Mouse (Mus musculus): ENCODE data around the gene Dhx37.
"Not testable (repeated sequence)": the region's sequence is repeated elsewhere in the genome, so short reads cannot be mapped to it uniquely, and the experiment has no call there.

Dhx37 gene

GRCm38 (mm10) chr5:125448631-125449030 is 14.7 kb upstream of the Dhx37 start:
- in situ Hi-C loops (cut with MboI, MseI), result no loop called here

- in situ Hi-C loops (cut with MboI, MseI), result no loop called here
Measured at GRCm38 (mm10) chr5:125448026-125448425, 14.1 kb upstream of the Dhx37 start.

- in situ Hi-C loops (cut with MboI, MseI), result no loop called here
Measured at GRCm38 (mm10) chr5:125446344-125446743, 12.4 kb upstream of the Dhx37 start.

GRCm38 (mm10) chr5:125444554-125444953 is 10.6 kb upstream of the Dhx37 start:
- in situ Hi-C loops (cut with MboI, MseI), result loop anchor here (5.0 kb wide), 1 partner anchor 37 kb away; no protein-coding TSS in a partner anchor

- in situ Hi-C loops (cut with MboI, MseI), result loop anchor here (5.0 kb wide), 1 partner anchor 37 kb away; no protein-coding TSS in a partner anchor
Measured at GRCm38 (mm10) chr5:125443915-125444314, 10.0 kb upstream of the Dhx37 start.

- in situ Hi-C loops (cut with MboI, MseI), result loop anchor here (5.0 kb wide), 1 partner anchor 36 kb away; no protein-coding TSS in a partner anchor
Measured at GRCm38 (mm10) chr5:125443335-125443734, 9.4 kb upstream of the Dhx37 start.

GRCm38 (mm10) chr5:125442136-125442995 is 8.4 kb upstream of the Dhx37 start:
- in situ Hi-C loops (cut with MboI, MseI), result loop anchor here (5.0 kb wide), 1 partner anchor 35 kb away; no protein-coding TSS in a partner anchor

- in situ Hi-C loops (cut with MboI, MseI), result loop anchor here (5.0 kb wide), 1 partner anchor 34 kb away; no protein-coding TSS in a partner anchor
Measured at GRCm38 (mm10) chr5:125441234-125442114, 7.6 kb upstream of the Dhx37 start, which contains the start of gene Bri3bp. Bri3bp (plus strand) TSS chr5:125441568.

- in situ Hi-C loops (cut with MboI, MseI), result loop anchor here (5.0 kb wide), 1 partner anchor 33 kb away; no protein-coding TSS in a partner anchor
Measured at GRCm38 (mm10) chr5:125440583-125441233, 6.8 kb upstream of the Dhx37 start.

- in situ Hi-C loops (cut with MboI, MseI), result not testable (repeated sequence)
Measured at GRCm38 (mm10) chr5:125434347-125434746, 426 bp upstream of the Dhx37 start.

- in situ Hi-C loops (cut with MboI, MseI), result not testable (repeated sequence)
Measured at GRCm38 (mm10) chr5:125432324-125432723, 1.6 kb downstream of the Dhx37 start.

- in situ Hi-C loops (cut with MboI, MseI), result no loop called here
Measured at GRCm38 (mm10) chr5:125426343-125426742, 7.6 kb downstream of the Dhx37 start.

GRCm38 (mm10) chr5:125425698-125426276 is 8.1 kb downstream of the Dhx37 start:
- in situ Hi-C loops (cut with MboI, MseI), result no loop called here

- in situ Hi-C loops (cut with MboI, MseI), result no loop called here
Measured at GRCm38 (mm10) chr5:125419124-125419523, 14.8 kb downstream of the Dhx37 start.

GRCm38 (mm10) chr5:125418636-125419035 is 15.3 kb downstream of the Dhx37 start:
- in situ Hi-C loops (cut with MboI, MseI), result no loop called here

GRCm38 (mm10) chr5:125416183-125416582 is 17.7 kb downstream of the Dhx37 start:
- in situ Hi-C loops (cut with MboI, MseI), result no loop called here

- in situ Hi-C loops (cut with MboI, MseI), result no loop called here
Measured at GRCm38 (mm10) chr5:125413763-125414162, 20.2 kb downstream of the Dhx37 start.

- in situ Hi-C loops (cut with MboI, MseI), result not testable (repeated sequence)
Measured at GRCm38 (mm10) chr5:125412536-125412935, 21.4 kb downstream of the Dhx37 start.

- in situ Hi-C loops (cut with MboI, MseI), result no loop called here
Measured at GRCm38 (mm10) chr5:125411972-125412530, 21.9 kb downstream of the Dhx37 start.

GRCm38 (mm10) chr5:125409348-125410090 is 24.4 kb downstream of the Dhx37 start:
- in situ Hi-C loops (cut with MboI, MseI), result loop anchor here (5.0 kb wide), 1 partner anchor 33 kb away; the partner anchor contains the start of gene Bri3bp

All from regulatory T cell (primary cell).